Mouse (Mus musculus) spleen, postnatal 14 days (tissue): Measurements from ENCODE around the gene Esr2.

Source experiments
- DNase-seq, 2 experiments: peaks; one replicate each; pipeline ENCODE4 v3.0.0; 2021 to 2022; ENCODE audit warnings: low spot score in 2 of 2

Gene Esr2

GRCm38 (mm10) chr12:76085956-76086905 is 90.8 kb downstream of the Esr2 start:
- DNase-seq: no peak

GRCm38 (mm10) chr12:76085066-76085465 is 92.0 kb downstream of the Esr2 start:
- DNase-seq: no peak

- DNase-seq: no peak
Observed at GRCm38 (mm10) chr12:76081557-76082211, 95.4 kb downstream of the Esr2 start.

GRCm38 (mm10) chr12:76080876-76081556 is 96.0 kb downstream of the Esr2 start:
- no peak for DNase-seq

- DNase-seq: no peak
Observed at GRCm38 (mm10) chr12:76073981-76074380, 103.1 kb downstream of the Esr2 start.

GRCm38 (mm10) chr12:76073066-76073826 is 103.8 kb downstream of the Esr2 start:
- DNase-seq: no peak

- DNase-seq: no peak
Observed at GRCm38 (mm10) chr12:76071935-76072849, 104.9 kb downstream of the Esr2 start.
